11 mouse cellular contexts compared by ENCODE assay signal in the genomic region with DNA sequence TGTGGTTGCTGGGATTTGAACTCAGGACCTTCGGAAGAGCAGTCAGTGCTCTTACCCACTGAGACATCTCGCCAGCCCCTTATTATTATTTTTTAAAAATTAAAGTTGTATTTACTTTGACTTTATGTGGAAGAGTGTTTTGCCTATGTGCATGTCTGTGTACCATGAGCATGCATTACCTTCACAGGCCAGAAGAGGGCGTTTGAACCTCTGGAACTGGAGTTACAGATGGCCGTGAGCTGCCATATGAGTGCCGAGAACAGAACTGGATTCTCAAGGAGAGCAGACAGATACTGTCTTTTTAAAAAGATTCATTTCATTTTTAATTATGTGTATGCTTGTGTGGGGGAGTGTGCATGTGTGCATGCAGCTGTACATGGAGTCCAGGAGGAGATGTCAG. TPM values are rescaled to one million over a fixed set of nuclear protein-coding genes. Genes with fewer than 3 reads are reported as not detected.
A peak's percentile ranks its signal among the peaks of the same experiment; 100 is the strongest.
DNase-seq lines count a peak whose midpoint lies in the region; ATAC-seq and TF ChIP-seq lines count a peak whose summit lies in the region.
"Had no signal": no experiment of that assay in that cellular context is flagged by ENCODE, and none has a peak within 500 bp of the region (broad histone marks: within the 10 kb centered on the region; RNA-seq: fewer than 3 reads in every experiment).

No protein-coding gene starts in this region.

- no peaks in the 10 kb centered on the region for H3K9me3 ChIP-seq in liver, embryonic 11.5 days (ENCODE audit: control insufficient read depth, low read length)
- no peaks in the 10 kb centered on the region for H3K9me3 ChIP-seq in E14TG2a.4 (ENCODE audit: low read length)
- H3K9me3 ChIP-seq: embryonic facial prominence, embryonic 10.5 days; heart, embryonic 10.5 days; intestine, embryonic 15.5 days had no signal

- DNase-seq in liver, result peak; percentile 23
- DNase-seq in liver, embryonic 11.5 days (ENCODE audit: low spot score), result no peak
- peak; percentile 81 for DNase-seq in R1 (ENCODE audit: low read depth, low spot score)
- DNase-seq in testis, postnatal 14 days (ENCODE audit: low spot score), result peak; percentile 27
- DNase-seq in left cerebral cortex, adult 9 months (ENCODE audit: low spot score in 2 of 2), result no peak
- no peak for DNase-seq in left cerebral cortex, adult 11 months (ENCODE audit: low spot score)
- DNase-seq: cerebellum, adult 18-20 months had no signal

- WGBS in liver, embryonic 11.5 days, result 68% methylated on average over 5 of the region's 5 CpGs

- no peaks in the 10 kb centered on the region for H3K36me3 ChIP-seq in liver, embryonic 11.5 days (ENCODE audit: control insufficient read depth, insufficient read depth, low read length)
- 0 out of 2 replicates have a peak, but pooled peaks cover 3% of the 10 kb centered on the region for H3K36me3 ChIP-seq in E14TG2a.4 (ENCODE audit: insufficient read depth, low read length)
- H3K36me3 ChIP-seq: embryonic facial prominence, embryonic 10.5 days; intestine, embryonic 15.5 days had no signal

- no peaks in the 10 kb centered on the region for H3K27me3 ChIP-seq in liver, embryonic 11.5 days (replicated peaks; ENCODE audit: control insufficient read depth, insufficient read depth, low read length)
- peaks cover 5% of the 10 kb centered on the region; the same call in 1 of the 2 replicates for H3K27me3 ChIP-seq in E14TG2a.4 (ENCODE audit: insufficient read depth, low read length)
- H3K27me3 ChIP-seq: intestine, embryonic 15.5 days had no signal

- no peak overlapping the region for H3K4me3 ChIP-seq in liver, embryonic 11.5 days (ENCODE audit: low read depth, low read length)
- H3K4me3 ChIP-seq in E14TG2a.4 (replicated peaks; ENCODE audit: low read length), result 0 out of 2 replicates have a peak overlapping the region, but pooled peaks have one; percentile 1
- H3K4me3 ChIP-seq: embryonic facial prominence, embryonic 10.5 days; heart, embryonic 10.5 days; intestine, embryonic 15.5 days had no signal

- ATAC-seq in liver, embryonic 11.5 days (replicated peaks; ENCODE audit: low FRiP score), result no peak
- ATAC-seq: intestine, embryonic 15.5 days had no signal

- H3K4me2 ChIP-seq in liver, embryonic 11.5 days, result no peak overlapping the region
- H3K4me2 ChIP-seq: intestine, embryonic 15.5 days had no signal

- H3K4me1 ChIP-seq in liver, embryonic 11.5 days (replicated peaks; ENCODE audit: control insufficient read depth, insufficient read depth, low read length), result peaks cover 7% of the 10 kb centered on the region; the same call in 1 of the 2 replicates
- peaks cover 12% of the 10 kb centered on the region for H3K4me1 ChIP-seq in E14TG2a.4 (replicated peaks; ENCODE audit: low read depth, low read length)

- peak; percentile 79 for TF ChIP-seq CTCF in E14TG2a.4 (conservative IDR thresholded peaks at IDR 0.05; ENCODE audit: low read length)

- no peak overlapping the region for H3K9ac ChIP-seq in liver, embryonic 11.5 days (ENCODE audit: low read depth, low read length)
- H3K9ac ChIP-seq: intestine, embryonic 15.5 days had no signal

- no peak overlapping the region for H3K27ac ChIP-seq in liver, embryonic 11.5 days (ENCODE audit: low read depth, low read length)
- H3K27ac ChIP-seq: embryonic facial prominence, embryonic 10.5 days; intestine, embryonic 15.5 days had no signal

RNA-seq across cellular contexts. Expression of gene Acer2, which starts 13.7 kb away (rescaled TPM):
- polyA plus RNA-seq in liver, embryonic 11.5 days (2014; fragmentation: Nextera tagmentation; extraction: Ambion mirVana), result 16.3 and 19.4 TPM in 2 replicates

RNA-seq across cellular contexts. Expression of gene Rps6, which starts 30.7 kb away (rescaled TPM):
- polyA plus RNA-seq in liver, embryonic 11.5 days (2014; fragmentation: Nextera tagmentation; extraction: Ambion mirVana), result 1,053 and 1,060 TPM in 2 replicates

Comparison
In these comparisons a context has a peak if more than half of its experiments do, and no peak if none do; other contexts are left out.
1. DNase-seq: peak in liver (single experiment), R1 (single experiment) and testis, postnatal 14 days (single experiment); none in liver, embryonic 11.5 days (single experiment), left cerebral cortex, adult 9 months (0 of 2) and left cerebral cortex, adult 11 months (single experiment).